Mouse (Mus musculus) heart, postnatal 10 days (tissue): ENCODE data around the gene Apopt1. TPM values are rescaled to one million over a fixed set of nuclear protein-coding genes. Genes with fewer than 3 reads are reported as not detected.
A peak's percentile ranks its signal among the peaks of the same experiment; 100 is the strongest.
"Not testable (repeated sequence)": the region's sequence is repeated elsewhere in the genome, so short reads cannot be mapped to it uniquely, and the experiment has no call there.

ENCODE experiments used
- DNase-seq, 2 experiments: peaks; one replicate each; pipeline ENCODE4 v3.0.0; 2021
- intact Hi-C: fragments of 180-260 bp; cut with DNase I; formaldehyde crosslinking; loops from one replicate; pipeline ENCODE4 v1.15.1; 2025
- total RNA-seq, 2 experiments: library from RNA; stranded (reverse); gene quantifications; 2 replicates each; pipeline ENCODE4 v1.2.3; 2021

Gene Apopt1
- total RNA-seq, 2 experiments from 2014 or later, result 39.6 to 41.5 TPM

GRCm38 (mm10) chr12:111703301-111703700 lies 9.8 kb upstream of the Apopt1 start:
- no peak for DNase-seq
- intact Hi-C loops, result no loop called here

GRCm38 (mm10) chr12:111704609-111705008 lies 8.5 kb upstream of the Apopt1 start:
- peak; percentile 81 to 82 for DNase-seq
- intact Hi-C loops, result no loop called here

GRCm38 (mm10) chr12:111705186-111705973 lies 7.7 kb upstream of the Apopt1 start:
- peak; percentile 90 to 91 for DNase-seq
- intact Hi-C loops, result no loop called here

GRCm38 (mm10) chr12:111708181-111708580 lies 4.9 kb upstream of the Apopt1 start:
- intact Hi-C loops, result no loop called here
- DNase-seq, result peak; percentile 55 to 69

GRCm38 (mm10) chr12:111710091-111710490 lies 3.0 kb upstream of the Apopt1 start:
- DNase-seq, result no peak
- intact Hi-C loops, result no loop called here

- peak in 1 of 2 experiments; percentile 54 for DNase-seq
These were observed 585 bp upstream of the Apopt1 start for GRCm38 (mm10) chr12:111712476-111712875.

GRCm38 (mm10) chr12:111713880-111714279 lies 819 bp downstream of the Apopt1 start:
- DNase-seq, intact Hi-C loops: not testable (repeated sequence)

More at GRCm38 (mm10) chr12:111712476-111712875, 585 bp upstream of the Apopt1 start:
- intact Hi-C loops, result no loop called here

GRCm38 (mm10) chr12:111716505-111716904 lies 3.4 kb downstream of the Apopt1 start:
- no peak for DNase-seq
- intact Hi-C loops, result no loop called here

GRCm38 (mm10) chr12:111718656-111719055 lies 5.6 kb downstream of the Apopt1 start:
- no peak for DNase-seq
- intact Hi-C loops, result no loop called here

- DNase-seq, result no peak
- intact Hi-C loops, result no loop called here
These were observed 7.2 kb downstream of the Apopt1 start for GRCm38 (mm10) chr12:111720222-111720621.

GRCm38 (mm10) chr12:111722654-111723053 lies 9.6 kb downstream of the Apopt1 start:
- peak; percentile 57 to 81 for DNase-seq
- intact Hi-C loops, result no loop called here

GRCm38 (mm10) chr12:111724638-111725337 lies 11.7 kb downstream of the Apopt1 start:
- DNase-seq, result peak; percentile 73 to 78
- intact Hi-C loops, result no loop called here

GRCm38 (mm10) chr12:111725338-111726121 lies 12.5 kb downstream of the Apopt1 start:
- DNase-seq, result peak in 1 of 2 experiments; percentile 43
- intact Hi-C loops, result no loop called here

GRCm38 (mm10) chr12:111726122-111726463 lies 13.0 kb downstream of the Apopt1 start:
- peak; percentile 74 to 79 for DNase-seq
- intact Hi-C loops, result no loop called here

- no peak for DNase-seq
- intact Hi-C loops, result no loop called here
These were observed 14.9 kb downstream of the Apopt1 start for GRCm38 (mm10) chr12:111727956-111728355.

- DNase-seq, result peak; percentile 90 to 94
- intact Hi-C loops, result loop anchor here (1.0 to 5.0 kb wide), 3 partner anchors 35 to 80 kb away; no protein-coding TSS in a partner anchor
These were observed 19.1 kb downstream of the Apopt1 start for GRCm38 (mm10) chr12:111731822-111732807.

GRCm38 (mm10) chr12:111732921-111733320 lies 19.9 kb downstream of the Apopt1 start:
- DNase-seq, result no peak
- intact Hi-C loops, result loop anchor here (1.0 to 5.0 kb wide), 3 partner anchors 36 to 81 kb away; no protein-coding TSS in a partner anchor

GRCm38 (mm10) chr12:111734912-111735311 lies 21.9 kb downstream of the Apopt1 start:
- intact Hi-C loops, result loop anchor here (5.0 kb wide), 3 partner anchors 38 to 357 kb away; no protein-coding TSS in a partner anchor
- DNase-seq, result no peak

- intact Hi-C loops, result loop anchor here (5.0 kb wide), 1 partner anchor 356 kb away; no protein-coding TSS in a partner anchor
- not testable (repeated sequence) for DNase-seq
These were observed 23.6 kb downstream of the Apopt1 start for GRCm38 (mm10) chr12:111736676-111737075.
